Mouse (Mus musculus) kidney, embryonic 15.5 days (tissue): ENCODE data around the gene Msantd3. TPM values are rescaled to one million over a fixed set of nuclear protein-coding genes. Genes with fewer than 3 reads are reported as not detected.

Source experiments
- ATAC-seq: fragments of 200-750 bp; cut with Nextera tagmentation; replicated peaks from 2 replicates; pipeline ENCODE4 v1.8.0; 2017; ENCODE audit warnings: moderate TSS enrichment; ENCODE audit not compliant: low FRiP score
- H3K27ac ChIP-seq: fragments of 300-500 bp; sonication (generic); 2 replicates; pipeline ENCODE4 v1.5.1; 2015; ENCODE audit warnings: mild to moderate bottlenecking, inconsistent platforms
- H3K27me3 ChIP-seq: fragments of 300-500 bp; sonication (generic); 2 replicates; pipeline ENCODE4 v1.6.1; 2015; ENCODE audit warnings: inconsistent platforms
- H3K36me3 ChIP-seq: fragments of 300-500 bp; sonication (generic); 2 replicates; pipeline ENCODE4 v1.6.1; 2015; ENCODE audit warnings: inconsistent platforms
- H3K4me1 ChIP-seq: fragments of 300-500 bp; sonication (generic); 2 replicates; pipeline ENCODE4 v1.6.1; 2015; ENCODE audit warnings: inconsistent platforms
- H3K4me2 ChIP-seq: fragments of 300-500 bp; sonication (generic); 2 replicates; pipeline ENCODE4 v1.6.1; 2015; ENCODE audit warnings: moderate library complexity, mild to moderate bottlenecking, inconsistent platforms
- H3K4me3 ChIP-seq: fragments of 300-500 bp; sonication (generic); replicated peaks from 2 replicates; pipeline ENCODE4 v1.5.1; 2015; ENCODE audit warnings: mild to moderate bottlenecking, inconsistent platforms
- H3K9ac ChIP-seq: fragments of 300-500 bp; sonication (generic); 2 replicates; pipeline ENCODE4 v1.6.1; 2015; ENCODE audit warnings: mild to moderate bottlenecking, inconsistent platforms
- H3K9me3 ChIP-seq: fragments of 300-500 bp; sonication (generic); replicated peaks from 2 replicates; pipeline ENCODE4 v1.6.1; 2016; ENCODE audit warnings: inconsistent platforms
- WGBS: fragments of 180-500 bp; shearing (Covaris S2); methylation state at CpG from one replicate; pipeline ENCODE4 v1.1.7; 2015; ENCODE audit warnings: mixed read lengths; 5-methylcytosine and 5-hydroxymethylcytosine counted together
- polyA plus RNA-seq: library from polyadenylated mRNA; unstranded; fragments of >200 nt; fragmentation: Nextera tagmentation; extraction: Ambion mirVana; gene quantifications from 2 replicates; pipeline ENCODE4 v1.2.1, GENCODE M21; 2015

Msantd3 gene
- polyA plus RNA-seq, 1 experiment from 2014 or later = 31.9 TPM

- peak overlapping the region; percentile 88; the same call in 1 of the 2 replicates for H3K9ac ChIP-seq
- peak overlapping the region; percentile 93; the same call in 1 of the 2 replicates for H3K27ac ChIP-seq
- 25% methylated on average over 5 of the region's 5 CpGs for WGBS
Observed at GRCm38 (mm10) chr4:48542351-48542750, 2.6 kb downstream of the Msantd3 start.

GRCm38 (mm10) chr4:48543071-48543865, 3.5 kb downstream of the Msantd3 start:
- ATAC-seq = no peak
- Histone ChIP-seq H3K9me3 (no peaks in the 10 kb centered on the region), H3K4me1 (peaks cover 61% of the 10 kb centered on the region), H3K4me2 (0 out of 2 replicates have a peak overlapping the region, but pooled peaks have one; percentile 81), H3K27ac (0 out of 2 replicates have a peak overlapping the region, but pooled peaks have one; percentile 9), H3K9ac (no peak overlapping the region), H3K4me3 (no peak overlapping the region), H3K36me3 (no peaks in the 10 kb centered on the region), H3K27me3 (no peaks in the 10 kb centered on the region)
- WGBS = 64% methylated on average over 6 of the region's 6 CpGs

More at GRCm38 (mm10) chr4:48542351-48542750, 2.6 kb downstream of the Msantd3 start:
- Histone ChIP-seq H3K27me3 (no peaks in the 10 kb centered on the region), H3K4me2 (peak overlapping the region; percentile 81), H3K4me3 (peak overlapping the region; percentile 70; the same call in 1 of the 2 replicates), H3K36me3 (no peaks in the 10 kb centered on the region), H3K9me3 (no peaks in the 10 kb centered on the region), H3K4me1 (peaks cover 56% of the 10 kb centered on the region)
- ATAC-seq = no peak

GRCm38 (mm10) chr4:48544141-48544540, 4.4 kb downstream of the Msantd3 start:
- H3K27me3 ChIP-seq = no peaks in the 10 kb centered on the region
- no peak for ATAC-seq
- H3K36me3 ChIP-seq = no peaks in the 10 kb centered on the region
- no peak overlapping the region for H3K4me2 ChIP-seq
- H3K4me3 ChIP-seq = no peak overlapping the region
- no peak overlapping the region for H3K27ac ChIP-seq
- 65% methylated on average over 8 of the region's 8 CpGs for WGBS
- H3K4me1 ChIP-seq = peaks cover 68% of the 10 kb centered on the region
- no peak overlapping the region for H3K9ac ChIP-seq
- H3K9me3 ChIP-seq = no peaks in the 10 kb centered on the region

- Histone ChIP-seq H3K4me2 (no peak overlapping the region), H3K9me3 (no peaks in the 10 kb centered on the region), H3K9ac (no peak overlapping the region), H3K4me1 (peaks cover 66% of the 10 kb centered on the region), H3K4me3 (no peak overlapping the region), H3K27ac (no peak overlapping the region), H3K36me3 (no peaks in the 10 kb centered on the region), H3K27me3 (no peaks in the 10 kb centered on the region)
- WGBS = 69% methylated on average over 12 of the region's 12 CpGs
- no peak for ATAC-seq
Observed at GRCm38 (mm10) chr4:48545966-48546365, 6.2 kb downstream of the Msantd3 start.

GRCm38 (mm10) chr4:48546568-48547496, 7.1 kb downstream of the Msantd3 start:
- H3K4me3 ChIP-seq = no peak overlapping the region
- peaks cover 61% of the 10 kb centered on the region for H3K4me1 ChIP-seq
- no peaks in the 10 kb centered on the region for H3K27me3 ChIP-seq
- no peak overlapping the region for H3K27ac ChIP-seq
- 66% methylated on average over 9 of the region's 9 CpGs for WGBS
- no peaks in the 10 kb centered on the region for H3K9me3 ChIP-seq
- ATAC-seq = peak; percentile 47; the same call in 1 of the 2 replicates
- H3K4me2 ChIP-seq = no peak overlapping the region
- H3K36me3 ChIP-seq = no peaks in the 10 kb centered on the region
- no peak overlapping the region for H3K9ac ChIP-seq

- Histone ChIP-seq H3K4me1 (peaks cover 44% of the 10 kb centered on the region), H3K27ac (no peak overlapping the region), H3K4me2 (no peak overlapping the region), H3K4me3 (no peak overlapping the region), H3K27me3 (no peaks in the 10 kb centered on the region), H3K9me3 (no peaks in the 10 kb centered on the region), H3K9ac (no peak overlapping the region), H3K36me3 (peaks cover 15% of the 10 kb centered on the region)
- ATAC-seq = no peak
- WGBS = 61% methylated on average over 6 of the region's 6 CpGs
Observed at GRCm38 (mm10) chr4:48548393-48549045, 8.8 kb downstream of the Msantd3 start.

DNA sequence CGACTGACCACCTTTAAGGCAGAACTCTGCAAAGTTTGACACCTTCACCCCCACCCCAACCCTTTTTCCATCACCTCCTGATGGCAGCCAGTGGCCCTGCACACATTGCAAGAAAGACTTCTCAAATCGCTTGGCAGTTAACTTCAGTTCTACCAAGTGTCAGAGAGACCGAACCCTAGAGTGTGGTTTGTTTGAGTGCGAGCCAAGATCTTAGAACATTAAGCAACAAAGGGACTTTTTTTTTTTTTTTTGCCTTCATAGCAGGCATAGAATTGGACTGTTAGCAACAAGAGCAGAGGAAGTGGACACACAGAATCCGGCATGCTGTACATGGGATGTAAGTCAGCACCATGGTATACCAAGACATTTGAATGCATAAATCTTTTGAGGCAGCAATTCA, 9.9 kb downstream of the Msantd3 start:
- H3K4me2 ChIP-seq = no peak overlapping the region
- H3K4me3 ChIP-seq = no peak overlapping the region
- 70% methylated on average over 5 of the region's 5 CpGs for WGBS
- no peak overlapping the region for H3K9ac ChIP-seq
- H3K36me3 ChIP-seq = peaks cover 26% of the 10 kb centered on the region
- H3K27ac ChIP-seq = no peak overlapping the region
- peaks cover 35% of the 10 kb centered on the region for H3K4me1 ChIP-seq
- no peaks in the 10 kb centered on the region for H3K27me3 ChIP-seq
- ATAC-seq = no peak
- no peaks in the 10 kb centered on the region for H3K9me3 ChIP-seq

- 92% methylated on average over 27 of the region's 27 CpGs for WGBS
- no peaks in the 10 kb centered on the region for H3K27me3 ChIP-seq
Observed at GRCm38 (mm10) chr4:48552486-48553064, 12.8 kb downstream of the Msantd3 start.

GRCm38 (mm10) chr4:48554132-48554531, 14.4 kb downstream of the Msantd3 start:
- no peak overlapping the region for H3K9ac ChIP-seq
- no peak overlapping the region for H3K27ac ChIP-seq
- H3K4me1 ChIP-seq = 0 out of 2 replicates have a peak, but pooled peaks cover under 1% of the 10 kb centered on the region
- WGBS = 88% methylated on average over 7 of the region's 7 CpGs
- no peak for ATAC-seq
- H3K9me3 ChIP-seq = no peaks in the 10 kb centered on the region
- peaks cover 56% of the 10 kb centered on the region for H3K36me3 ChIP-seq
- no peaks in the 10 kb centered on the region for H3K27me3 ChIP-seq
- H3K4me2 ChIP-seq = no peak overlapping the region
- H3K4me3 ChIP-seq = no peak overlapping the region

More at GRCm38 (mm10) chr4:48552486-48553064, 12.8 kb downstream of the Msantd3 start:
- H3K36me3 ChIP-seq = peaks cover 43% of the 10 kb centered on the region
- H3K4me3 ChIP-seq = no peak overlapping the region
- H3K4me1 ChIP-seq = peaks cover 11% of the 10 kb centered on the region; the same call in 1 of the 2 replicates
- H3K9me3 ChIP-seq = no peaks in the 10 kb centered on the region
- no peak overlapping the region for H3K27ac ChIP-seq
- no peak overlapping the region for H3K9ac ChIP-seq
- H3K4me2 ChIP-seq = no peak overlapping the region
- no peak for ATAC-seq

DNA sequence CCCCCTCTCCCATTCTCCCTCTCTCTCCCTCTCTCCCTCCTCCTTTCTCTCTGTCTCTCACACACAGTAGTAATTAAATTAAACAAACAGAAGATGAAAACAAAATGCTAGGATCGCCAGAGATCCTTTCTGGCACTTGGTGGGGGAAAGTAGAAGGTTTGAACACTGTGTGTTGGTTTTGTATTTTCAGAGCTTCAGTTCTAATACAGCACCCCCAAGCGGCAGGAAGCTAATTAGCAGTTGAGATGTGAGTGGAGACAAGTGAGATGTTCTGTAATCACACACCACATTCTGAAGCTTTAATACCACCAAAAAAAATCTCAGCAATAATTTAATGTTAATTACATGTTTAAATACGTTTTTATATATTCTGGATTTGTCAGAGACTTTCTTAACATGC, 16.0 kb downstream of the Msantd3 start:
- WGBS = 30% methylated on average over 3 of the region's 3 CpGs
- H3K36me3 ChIP-seq = peaks cover 66% of the 10 kb centered on the region
- H3K27ac ChIP-seq = no peak overlapping the region
- no peak for ATAC-seq
- H3K9me3 ChIP-seq = no peaks in the 10 kb centered on the region
- H3K4me3 ChIP-seq = no peak overlapping the region
- H3K4me2 ChIP-seq = no peak overlapping the region
- H3K4me1 ChIP-seq = no peaks in the 10 kb centered on the region
- H3K9ac ChIP-seq = no peak overlapping the region
- H3K27me3 ChIP-seq = no peaks in the 10 kb centered on the region

DNA sequence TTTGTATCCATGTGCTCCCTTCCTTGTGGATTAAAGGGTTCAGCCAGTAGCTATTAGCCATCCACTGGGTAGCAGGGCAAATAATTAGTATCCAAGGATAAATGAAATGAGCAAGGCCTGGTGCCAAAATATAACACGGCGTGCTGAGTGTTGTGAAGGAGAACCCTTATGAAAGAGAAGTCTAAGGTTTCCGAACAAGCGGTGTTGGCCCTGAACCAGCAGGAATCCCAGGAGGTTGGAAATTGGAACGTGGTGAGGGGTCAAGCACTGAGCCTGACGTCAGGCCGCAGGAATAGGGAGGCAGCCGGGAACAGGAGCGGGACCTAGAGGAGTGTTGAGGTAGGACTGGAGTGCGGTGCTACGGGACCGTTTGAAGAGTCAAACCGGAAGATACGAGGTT, 19.9 kb downstream of the Msantd3 start:
- peaks cover 71% of the 10 kb centered on the region for H3K36me3 ChIP-seq
- H3K9me3 ChIP-seq = no peaks in the 10 kb centered on the region
- H3K9ac ChIP-seq = no peak overlapping the region
- no peak for ATAC-seq
- 76% methylated on average over 14 of the region's 14 CpGs for WGBS
- no peak overlapping the region for H3K4me2 ChIP-seq
- H3K27me3 ChIP-seq = no peaks in the 10 kb centered on the region
- H3K4me3 ChIP-seq = no peak overlapping the region
- no peaks in the 10 kb centered on the region for H3K4me1 ChIP-seq
- no peak overlapping the region for H3K27ac ChIP-seq
